Mouse (Mus musculus) testis, postnatal 14 days (tissue): ENCODE results near the gene Itgal.
"Not testable (repeated sequence)": the region's sequence is repeated elsewhere in the genome, so short reads cannot be mapped to it uniquely, and the experiment has no call there.

ENCODE experiments used
- DNase-seq: peaks from one replicate; pipeline ENCODE4 v3.0.0; 2021; ENCODE audit warnings: low spot score

Itgal gene

DNA sequence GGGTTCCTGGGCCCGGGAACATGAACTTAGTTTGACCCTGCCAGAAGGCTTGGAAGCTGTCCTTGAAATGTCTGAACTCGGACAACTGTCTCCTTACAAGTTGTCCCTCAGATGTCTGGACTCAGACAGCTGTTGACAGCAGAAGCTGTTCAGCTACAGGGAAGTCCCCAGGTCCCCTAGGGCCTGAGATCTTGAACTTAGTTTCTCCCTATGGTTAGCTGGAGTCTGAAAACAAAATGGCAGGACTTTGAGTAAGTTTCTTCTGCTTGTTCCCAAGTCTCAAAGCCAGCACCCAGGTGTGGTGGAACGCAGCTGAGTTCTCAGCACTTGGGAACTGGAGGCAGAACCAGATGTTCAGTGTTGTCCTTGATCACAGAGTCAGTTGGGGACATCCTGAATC, 16.0 kb upstream of the Itgal start:
- DNase-seq = no peak

DNA sequence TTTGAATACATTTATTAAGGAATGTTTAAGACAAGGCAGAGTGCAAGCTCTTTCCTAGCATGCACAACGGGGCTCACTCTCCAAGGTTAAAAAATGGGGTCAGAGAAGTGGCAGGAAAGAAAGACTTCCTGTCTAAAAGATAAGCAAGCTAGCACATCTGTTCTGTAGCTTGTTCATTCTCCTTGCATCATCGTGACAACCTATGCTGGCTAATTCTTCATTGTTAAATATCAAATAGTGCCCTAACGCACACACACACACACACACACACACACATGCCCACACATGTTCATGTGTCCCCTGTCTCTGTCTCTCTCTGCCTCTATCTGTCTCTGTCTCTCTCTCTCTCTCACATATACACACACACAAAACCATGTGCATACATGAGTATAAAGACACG, 14.9 kb upstream of the Itgal start:
- DNase-seq = no peak

DNA sequence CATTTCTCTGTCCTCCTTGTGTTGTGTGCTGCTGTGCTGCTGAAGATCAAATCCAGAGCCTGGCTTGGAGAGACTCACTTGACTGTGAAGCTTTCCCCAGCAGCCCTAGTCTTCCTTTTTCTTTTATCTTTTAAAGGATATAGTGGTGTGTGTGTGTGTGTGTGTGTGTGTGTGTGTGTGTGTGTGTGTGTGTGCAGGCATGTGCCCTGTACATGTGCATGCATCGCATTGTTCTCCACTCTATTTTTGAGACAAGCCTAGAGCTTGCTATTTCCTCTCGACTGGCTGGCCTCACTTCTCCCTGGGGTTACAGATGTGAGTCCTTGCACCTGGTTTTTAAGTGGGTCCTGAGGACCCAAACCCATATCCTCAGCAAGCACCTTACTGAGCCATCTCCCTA, 13.9 kb upstream of the Itgal start:
- DNase-seq = no peak

DNA sequence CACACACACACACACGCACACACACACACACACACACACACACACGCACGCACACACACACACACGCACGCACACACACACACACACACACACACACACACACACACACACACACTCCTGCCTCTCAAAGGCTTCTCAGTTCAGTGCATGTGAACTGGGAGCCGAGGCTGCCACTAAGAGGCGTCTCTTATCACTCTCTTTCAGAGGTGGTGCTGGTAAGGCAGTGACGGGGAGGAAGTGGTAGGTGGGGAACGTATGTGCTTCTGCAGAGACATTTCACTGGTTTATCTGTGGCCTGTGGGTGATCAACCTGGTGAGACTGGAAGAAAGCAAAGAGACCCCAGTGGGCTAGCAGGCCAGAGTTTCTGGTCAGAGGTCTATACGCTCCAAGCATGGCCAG, 10.9 kb upstream of the Itgal start:
- no peak for DNase-seq

DNA sequence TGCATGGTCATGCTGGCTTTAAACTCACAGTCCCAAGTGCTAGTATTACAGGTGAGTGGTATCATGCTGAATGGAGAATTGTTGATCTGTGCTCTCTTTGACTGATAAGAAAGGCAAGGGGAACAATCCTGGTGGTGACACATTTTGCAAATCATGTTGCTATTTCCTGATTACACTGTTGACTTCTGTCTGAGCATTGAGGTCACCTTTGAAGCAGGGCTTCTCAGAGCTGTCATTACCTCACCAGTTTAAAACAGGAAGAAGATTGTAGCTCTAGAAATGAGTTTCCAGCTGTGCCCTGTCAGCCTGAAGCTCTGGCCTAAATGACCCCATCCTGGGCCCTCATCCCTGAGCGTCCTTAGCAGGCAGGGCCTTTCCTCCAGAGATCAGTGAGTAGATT, 8.1 kb upstream of the Itgal start:
- no peak for DNase-seq

DNA sequence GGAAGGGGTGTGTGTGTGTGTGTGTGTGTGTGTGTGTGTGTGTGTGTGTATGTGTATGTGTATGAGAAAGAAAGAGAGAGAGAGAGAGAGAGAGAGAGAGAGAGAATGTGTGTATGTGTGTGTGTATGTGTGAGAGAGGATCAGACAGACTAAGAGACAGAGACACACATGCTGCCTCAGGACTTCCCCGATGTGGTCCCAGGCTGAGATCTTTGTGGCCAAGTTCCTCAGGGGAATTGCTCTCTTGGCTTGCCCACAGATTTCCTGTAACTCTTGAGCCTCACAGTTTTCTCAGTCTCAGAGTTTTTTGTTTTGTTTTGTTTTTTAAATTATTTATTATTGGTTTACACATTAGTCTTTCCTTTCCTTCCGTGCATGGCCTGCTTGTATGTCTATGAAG, 6.8 kb upstream of the Itgal start:
- DNase-seq = no peak

DNA sequence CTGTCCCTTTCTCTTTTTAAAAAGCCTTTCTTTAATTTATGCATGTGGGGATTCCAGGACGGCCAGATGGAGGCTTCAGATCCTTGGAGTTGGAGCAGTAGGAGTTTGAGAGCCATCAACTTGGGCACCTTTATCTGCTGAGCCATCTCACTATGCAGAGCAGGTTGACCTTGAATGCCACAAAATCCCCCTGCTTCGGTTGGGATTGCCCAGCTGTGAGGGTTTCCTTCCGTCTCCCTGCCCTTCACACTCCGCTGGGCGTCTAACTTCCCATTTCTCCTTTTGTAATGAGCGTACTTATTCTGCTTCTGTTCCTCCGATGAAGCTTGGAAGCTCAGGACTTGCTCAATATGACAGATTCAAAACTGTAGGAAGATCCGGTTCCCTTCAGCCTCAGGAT, 5.9 kb upstream of the Itgal start:
- no peak for DNase-seq

DNA sequence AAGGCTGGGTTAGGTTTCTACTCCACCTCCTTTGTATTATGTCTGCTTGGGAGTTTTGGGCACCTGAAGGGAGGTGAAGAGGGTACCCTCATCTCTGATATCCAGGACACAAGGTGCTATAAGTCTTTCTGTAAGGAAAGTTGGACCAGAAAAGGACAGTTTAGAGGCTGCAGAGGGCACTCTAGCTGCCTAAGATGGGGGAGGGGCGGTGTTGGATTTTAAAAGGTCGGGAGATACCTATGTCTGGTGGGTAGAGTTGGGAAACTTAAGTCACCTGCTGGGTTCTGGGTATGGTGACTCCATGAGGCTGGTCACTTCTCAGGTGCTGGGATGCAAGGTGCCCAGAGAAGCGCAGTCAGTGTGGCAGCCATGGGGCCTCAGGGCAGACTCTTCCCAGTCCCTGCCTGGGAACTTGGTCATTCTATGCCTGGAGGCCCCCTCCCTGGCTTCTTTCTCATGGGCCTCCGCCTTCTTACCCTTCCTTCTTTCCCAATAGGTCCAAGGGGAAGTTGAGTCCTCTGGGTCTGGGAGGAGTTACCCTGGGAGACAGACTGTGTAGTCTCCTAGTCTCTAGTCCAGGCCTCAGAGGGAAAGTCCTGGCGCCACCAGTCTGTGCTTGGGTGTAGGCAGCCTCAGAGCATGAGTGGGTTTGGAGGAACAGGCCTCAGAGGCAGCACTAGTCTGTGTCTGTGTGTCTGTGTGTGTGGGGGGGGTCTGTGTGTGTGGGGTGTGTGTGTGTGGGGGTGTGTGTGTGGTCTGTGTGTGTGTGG, 911 bp downstream of the Itgal start:
- no peak for DNase-seq

DNA sequence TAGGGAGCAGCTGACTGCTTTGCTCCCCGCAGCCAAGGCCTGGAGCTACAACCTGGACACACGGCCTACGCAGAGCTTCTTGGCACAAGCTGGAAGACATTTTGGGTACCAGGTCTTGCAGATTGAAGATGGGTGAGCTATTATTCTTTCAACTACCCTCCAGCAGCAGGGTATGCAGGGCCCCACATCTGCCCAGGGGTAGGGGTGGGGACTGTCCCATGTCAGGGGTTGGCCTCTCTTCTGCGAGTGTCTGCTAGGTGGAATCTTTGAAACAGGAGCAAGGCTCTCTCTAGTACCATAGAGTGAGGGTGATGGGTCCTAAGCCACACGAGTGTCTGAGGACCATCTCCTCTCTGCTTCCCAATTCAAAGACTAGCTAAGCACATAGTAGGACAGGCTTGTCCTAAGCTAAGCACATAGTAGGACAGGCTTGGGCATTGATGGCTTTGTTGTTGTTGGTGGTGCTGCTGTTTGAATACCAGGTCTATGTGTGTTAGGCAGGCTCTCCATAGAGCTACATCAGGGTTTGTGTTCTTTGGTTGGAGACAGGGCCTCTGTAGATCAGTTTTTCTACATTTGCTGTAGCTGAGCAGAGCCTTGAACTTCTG, 1.6 kb downstream of the Itgal start:
- DNase-seq = no peak

DNA sequence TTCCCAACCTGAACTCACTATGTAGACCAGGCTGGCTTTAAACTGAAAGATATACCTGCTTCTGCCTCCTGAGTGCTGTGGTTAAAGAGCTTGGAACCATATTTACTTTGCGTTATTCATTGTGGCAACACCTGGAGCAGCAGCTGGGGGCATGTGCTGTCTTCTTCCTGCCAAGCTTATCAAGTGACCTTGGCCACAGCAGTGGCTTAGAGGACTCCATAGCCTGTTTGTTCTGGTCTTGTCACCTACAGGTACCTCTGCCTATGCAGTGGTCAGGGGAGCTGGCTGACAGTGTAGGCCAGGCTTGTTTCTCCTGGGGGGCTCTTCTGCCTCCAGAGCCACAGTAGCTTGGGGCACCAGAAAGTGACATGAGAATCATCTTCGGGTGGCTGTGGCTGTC, 12.4 kb downstream of the Itgal start:
- no peak for DNase-seq

DNA sequence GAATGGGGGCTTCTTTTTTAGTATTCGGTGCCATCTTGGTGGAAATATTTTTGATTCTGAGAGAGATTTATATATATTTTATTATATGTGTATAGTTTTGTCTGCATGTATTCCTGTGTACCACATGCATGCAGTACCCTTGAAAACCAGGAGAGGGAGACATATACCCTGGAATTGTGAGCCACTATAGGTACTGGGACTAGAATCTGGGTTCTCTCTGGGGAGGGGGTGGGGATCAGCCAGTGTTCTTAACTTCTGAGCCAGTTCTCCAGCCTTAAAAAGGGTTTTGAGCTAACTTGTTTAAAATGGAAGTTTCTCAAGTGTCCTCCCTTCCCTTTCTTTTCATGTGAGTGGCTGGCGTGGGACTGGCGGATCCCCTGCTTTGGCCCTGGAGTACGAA, 12.8 kb downstream of the Itgal start:
- peak; percentile 31 for DNase-seq

DNA sequence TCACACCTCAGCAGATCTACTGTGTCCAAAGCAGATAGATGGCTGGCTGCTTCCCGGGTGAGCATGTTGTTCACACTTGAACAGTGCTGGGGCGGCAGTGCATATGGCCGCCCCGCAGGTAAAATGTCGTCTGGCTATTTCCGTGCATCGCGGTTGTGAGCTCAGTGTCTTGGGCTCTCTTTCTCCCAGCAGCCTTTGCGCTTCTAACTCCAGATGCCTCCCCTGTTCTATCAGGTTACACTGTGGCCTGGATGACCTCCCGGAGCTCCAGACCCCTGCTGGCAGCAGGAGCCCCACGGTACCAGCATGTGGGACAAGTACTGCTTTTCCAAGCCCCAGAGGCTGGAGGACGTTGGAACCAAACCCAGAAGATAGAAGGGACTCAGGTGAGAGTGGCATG, 13.9 kb downstream of the Itgal start:
- no peak for DNase-seq

DNA sequence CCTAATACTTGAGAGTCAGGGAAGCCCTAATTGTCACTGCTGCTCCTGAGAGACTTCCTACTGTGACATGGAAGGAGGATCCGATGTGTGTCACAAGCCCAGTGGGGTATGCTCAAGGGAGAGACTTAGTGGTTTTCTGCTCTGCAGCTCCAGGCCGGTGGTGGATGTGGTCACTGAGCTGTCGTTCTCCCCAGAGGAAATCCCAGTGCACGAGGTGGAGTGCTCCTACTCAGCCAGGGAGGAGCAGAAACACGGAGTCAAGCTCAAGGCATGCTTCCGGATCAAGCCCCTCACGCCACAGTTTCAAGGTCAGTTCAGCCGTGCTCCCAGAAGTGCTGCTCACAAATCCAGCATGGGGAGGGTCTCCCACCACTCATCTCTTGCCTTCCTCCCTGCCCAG, 17.9 kb downstream of the Itgal start:
- DNase-seq = no peak

DNA sequence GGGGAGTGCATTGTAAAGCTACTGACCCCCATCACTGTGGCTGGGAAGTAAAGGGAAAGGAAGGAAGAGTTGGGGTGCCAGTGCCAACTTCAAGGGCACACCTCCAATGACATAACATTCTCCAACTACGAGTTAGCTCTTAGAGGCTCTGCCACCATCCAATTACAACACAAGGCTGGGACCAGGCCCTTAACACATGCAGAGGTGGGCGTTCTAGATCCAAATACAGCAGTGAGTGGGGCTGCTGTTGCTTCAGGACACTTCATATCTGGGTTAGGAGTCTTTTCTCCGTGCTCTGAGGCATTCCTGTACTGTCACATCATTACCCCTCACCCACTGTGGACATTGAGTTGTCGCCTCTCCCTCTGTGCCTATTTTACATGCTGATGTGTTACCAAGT, 25.0 kb downstream of the Itgal start:
- no peak for DNase-seq

DNA sequence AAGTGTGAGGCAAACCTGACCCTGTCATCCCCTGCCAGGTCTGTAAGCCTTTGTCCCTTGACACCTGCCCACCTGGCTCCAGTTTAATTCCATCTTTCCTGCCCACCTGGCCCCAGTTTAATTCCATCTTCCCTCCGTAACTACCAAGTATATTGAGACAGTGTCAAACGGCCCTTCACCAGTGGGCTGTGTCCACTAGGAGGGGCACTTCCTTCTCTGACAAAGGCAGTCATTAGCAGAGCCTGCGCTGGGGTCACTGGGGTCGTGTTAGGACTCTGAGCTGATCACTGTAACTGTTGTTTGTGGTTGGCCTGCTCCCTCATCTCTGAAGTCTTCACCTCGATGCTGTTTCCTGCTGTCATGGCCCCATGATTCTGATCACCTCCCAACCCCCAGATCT, 26.0 kb downstream of the Itgal start:
- no peak for DNase-seq

DNA sequence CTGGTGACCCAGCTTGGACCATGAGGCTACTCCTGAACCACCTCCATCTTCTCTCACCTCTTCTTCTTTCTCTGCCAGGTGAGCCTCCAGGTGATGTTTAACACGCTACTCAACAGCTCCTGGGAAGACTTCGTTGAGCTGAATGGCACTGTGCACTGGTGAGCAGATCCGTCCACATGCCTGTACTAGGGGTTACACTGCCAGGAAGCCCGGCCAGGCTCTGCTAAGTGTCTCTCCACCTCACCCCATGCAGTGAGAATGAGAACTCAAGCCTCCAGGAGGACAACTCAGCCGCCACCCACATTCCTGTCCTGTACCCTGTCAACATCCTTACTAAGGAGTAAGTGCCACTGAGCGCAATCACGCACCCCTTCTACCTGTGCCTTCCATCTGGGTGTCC, 28.9 kb downstream of the Itgal start:
- no peak for DNase-seq

DNA sequence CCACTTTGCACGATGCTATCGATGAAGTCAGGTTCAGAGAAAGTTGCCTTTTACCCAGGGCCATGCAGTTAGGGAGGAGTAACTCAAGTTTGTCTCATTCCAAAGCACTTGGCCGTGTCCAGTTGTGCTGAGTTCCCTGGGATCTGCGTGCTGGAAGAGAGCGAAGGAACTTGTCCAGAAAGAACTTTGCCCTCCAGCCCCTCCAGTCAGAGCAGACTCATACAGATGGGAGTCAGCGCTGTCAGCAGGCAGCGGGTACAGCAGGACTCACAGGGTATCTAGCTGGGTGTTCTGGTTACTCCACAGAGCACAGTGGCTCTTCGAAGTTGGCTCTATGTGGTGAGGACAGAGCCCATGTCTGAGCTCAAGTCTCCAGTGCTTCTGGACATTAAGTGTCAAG, 29.5 kb downstream of the Itgal start:
- no peak for DNase-seq

DNA sequence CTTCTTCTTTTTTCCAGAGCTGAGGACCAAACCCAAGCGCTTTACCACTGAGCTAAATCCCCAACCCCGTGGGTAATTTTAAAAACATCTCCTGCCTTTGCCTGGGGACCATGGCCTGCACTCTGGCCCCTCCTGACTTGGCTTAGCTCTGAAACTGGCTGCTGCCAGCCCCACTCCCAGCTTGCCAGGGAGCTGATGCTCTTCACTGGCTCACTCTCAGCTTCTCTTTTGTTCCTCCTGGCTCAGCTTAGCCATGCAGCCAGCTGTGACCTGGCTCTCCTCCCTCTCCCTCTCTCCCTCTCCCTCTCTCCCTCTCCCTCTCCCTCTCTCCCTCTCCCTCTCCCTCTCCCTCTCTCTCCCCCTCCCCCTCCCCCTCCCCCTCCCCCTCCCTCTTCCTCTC, 30.6 kb downstream of the Itgal start:
- no peak for DNase-seq

DNA sequence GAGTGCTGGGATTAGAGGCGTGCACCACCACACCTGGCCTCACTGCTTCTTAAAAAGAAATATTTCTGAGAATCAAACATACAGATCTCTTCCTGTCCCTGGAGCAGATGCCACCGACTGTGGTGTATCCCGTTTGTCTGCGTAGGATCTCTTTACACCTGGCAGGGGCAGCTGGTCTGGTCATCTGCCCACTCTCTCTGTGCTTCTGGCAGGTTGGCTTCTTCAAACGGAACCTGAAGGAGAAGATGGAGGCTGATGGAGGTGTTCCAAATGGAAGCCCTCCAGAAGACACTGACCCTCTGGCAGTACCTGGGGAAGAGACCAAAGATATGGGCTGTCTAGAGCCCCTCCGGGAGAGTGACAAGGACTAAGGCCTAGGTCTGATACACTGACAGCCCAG, 37.2 kb downstream of the Itgal start:
- no peak for DNase-seq

DNA sequence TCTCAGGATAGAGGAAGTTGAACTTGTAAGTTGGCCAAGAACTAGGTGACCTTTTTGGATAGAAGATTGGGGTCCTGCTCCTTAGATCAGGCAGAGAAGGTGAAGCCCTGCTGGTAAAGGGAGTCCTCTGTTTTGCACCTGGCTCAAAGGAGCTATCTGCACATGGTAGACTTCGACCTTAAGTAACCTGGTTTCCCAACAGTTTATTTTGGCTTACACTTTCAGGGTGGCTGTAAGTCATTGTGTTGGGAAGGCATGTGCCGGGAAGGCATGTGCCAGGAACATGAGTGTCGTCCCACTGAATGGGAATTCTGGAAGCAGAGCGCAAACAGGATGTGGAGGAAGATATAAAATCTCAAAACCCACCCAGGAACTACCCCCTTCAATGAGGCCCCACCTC, 39.5 kb downstream of the Itgal start:
- no peak for DNase-seq

DNA sequence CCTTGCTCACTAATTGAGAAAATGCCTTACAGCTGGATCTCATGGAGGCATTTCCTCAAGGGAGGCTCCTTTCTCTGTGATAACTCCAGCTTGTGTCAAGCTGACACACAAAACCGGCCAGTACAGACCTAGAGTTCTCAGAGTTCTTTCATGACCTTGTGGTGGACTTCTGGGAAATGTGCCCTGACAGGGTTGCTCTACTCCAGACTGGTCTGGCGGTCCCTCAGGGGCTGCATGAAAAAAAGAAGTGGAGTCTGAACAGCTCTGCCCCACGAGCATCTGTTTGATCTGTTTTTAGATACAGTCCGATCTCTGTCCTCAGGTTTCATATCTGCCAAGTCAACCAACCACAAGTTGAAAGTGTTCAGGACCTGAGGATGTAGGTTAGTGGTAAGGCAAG, 41.6 kb downstream of the Itgal start:
- DNase-seq = no peak

DNA sequence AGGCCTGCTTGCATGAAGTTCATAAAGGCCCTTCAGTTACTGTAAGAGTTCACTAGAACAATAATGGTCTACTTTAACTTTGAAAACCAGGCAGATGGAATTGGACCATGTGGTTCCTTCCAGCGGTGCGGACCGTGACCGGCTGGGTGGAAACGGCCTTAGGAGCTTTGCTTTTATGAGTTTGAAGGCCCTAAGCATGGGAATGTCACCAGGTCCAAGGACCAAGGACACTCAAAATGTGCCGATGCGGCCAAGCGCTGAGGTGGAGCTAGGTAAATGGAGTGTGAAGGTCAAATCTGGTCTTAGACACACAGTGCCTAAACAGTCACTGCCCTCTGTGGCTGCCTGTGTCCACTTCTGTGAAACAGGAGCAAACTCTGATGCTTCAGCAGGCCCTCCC, 45.3 kb downstream of the Itgal start:
- no peak for DNase-seq

DNA sequence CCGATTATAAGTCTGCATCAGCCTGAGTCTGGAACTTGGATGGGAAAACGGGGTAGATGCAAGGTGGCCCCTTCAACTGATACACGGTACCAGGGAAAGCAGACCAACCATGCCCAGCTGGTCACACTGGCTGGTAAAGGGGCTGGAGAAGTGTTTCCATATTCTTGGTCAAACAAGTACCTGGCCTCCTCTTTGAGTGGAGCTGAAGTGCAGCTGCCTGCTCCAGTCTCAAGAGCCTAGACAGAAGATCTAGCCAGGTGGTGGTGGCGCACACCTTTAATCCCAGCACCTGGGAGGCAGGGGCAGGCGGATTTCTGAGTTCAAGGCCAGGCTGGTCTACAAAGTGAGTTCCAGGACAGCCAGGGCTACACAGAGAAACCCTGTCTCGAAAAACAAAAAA, 45.8 kb downstream of the Itgal start:
- not testable (repeated sequence) for DNase-seq

DNA sequence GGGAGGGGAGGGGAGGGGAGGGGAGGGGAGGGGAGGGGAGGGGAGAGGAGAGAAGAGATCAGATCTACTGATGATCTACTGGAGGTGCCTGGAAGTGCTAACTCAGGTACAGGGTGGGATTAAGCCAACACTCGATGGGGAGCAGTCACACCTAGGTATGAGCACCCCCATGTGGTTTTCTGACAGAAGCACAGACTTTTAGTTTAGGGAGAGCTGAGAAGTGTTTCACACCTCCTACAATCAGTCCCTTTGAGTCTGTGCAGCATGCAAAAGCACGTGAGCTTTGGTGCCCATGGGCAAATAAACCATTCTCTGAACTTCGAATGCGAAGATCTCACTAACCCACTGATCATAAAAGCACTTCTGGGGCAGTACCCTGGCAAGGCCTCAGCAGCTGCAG, 46.3 kb downstream of the Itgal start:
- DNase-seq = no peak
